Mouse (Mus musculus): Measurements from ENCODE around the gene Wdr31. TPM values are rescaled to one million over a fixed set of nuclear protein-coding genes. Genes with fewer than 3 reads are reported as not detected.

Gene Wdr31
- total and polyA plus RNA-seq, 3 experiments: 3.0 to 5.0 (median 3.8) TPM

GRCm38 (mm10) chr4:62427978-62428758 is 42.5 kb downstream of the Wdr31 start:
- H3K36me3 ChIP-seq (replicated peaks in 1 of 2; ENCODE audit: control insufficient read depth in 1 of 2, insufficient read depth in 1 of 2, low read length in 1 of 2): peaks cover 29 to 54% of the 10 kb centered on the region in 2 experiments
- no peak overlapping the region for H3K4me3 ChIP-seq (replicated peaks in 1 of 3; ENCODE audit: low read depth in 2 of 3, low read length in 2 of 3, poor library complexity in 1 of 3)
- DNase-seq (ENCODE audit: extremely low read depth): no peak
- H3K9ac ChIP-seq (ENCODE audit: insufficient read depth, low read depth): no peak overlapping the region
- H3K27me3 ChIP-seq (replicated peaks): no peaks in the 10 kb centered on the region
- no peak for TF ChIP-seq ZKSCAN1 (IDR thresholded peaks at IDR 0.05; ENCODE audit: borderline replicate concordance, low read depth, low read length)
- no peak for TF ChIP-seq JUND (conservative IDR thresholded peaks at IDR 0.05; ENCODE audit: low read depth, low read length)
- no peak for TF ChIP-seq ZNF384 (IDR thresholded peaks at IDR 0.05; ENCODE audit: low read depth, low read length)
- no peak for TF ChIP-seq ZC3H11A (IDR thresholded peaks at IDR 0.05; ENCODE audit: low read depth, low read length)
- TF ChIP-seq USF2 (conservative IDR thresholded peaks at IDR 0.05; ENCODE audit: low read depth, low read length): no peak
- no peak for TF ChIP-seq MYC (IDR thresholded peaks at IDR 0.05; ENCODE audit: low read depth, low read length)
- TF ChIP-seq IRF4 (IDR thresholded peaks at IDR 0.05; ENCODE audit: low read depth, low read length): no peak
- TF ChIP-seq POLR2AphosphoS2 (IDR thresholded peaks at IDR 0.05; ENCODE audit: low read depth, low read length): no peak
- no peak for TF ChIP-seq KAT2A (IDR thresholded peaks at IDR 0.05; ENCODE audit: insufficient replicate concordance, low read length)
- no peak for TF ChIP-seq MAZ (IDR thresholded peaks at IDR 0.05; ENCODE audit: low read depth, low read length)
- no peak for TF ChIP-seq PAX5 (IDR thresholded peaks at IDR 0.05; ENCODE audit: low read length)
- TF ChIP-seq GABPA (IDR thresholded peaks at IDR 0.05; ENCODE audit: insufficient replicate concordance, low read depth, low read length): no peak
- TF ChIP-seq MAFK (IDR thresholded peaks at IDR 0.05; ENCODE audit: insufficient replicate concordance, low read length): no peak
- no peak for TF ChIP-seq CHD2 (IDR thresholded peaks at IDR 0.05; ENCODE audit: low read length)
- TF ChIP-seq E2F4 (IDR thresholded peaks at IDR 0.05; ENCODE audit: insufficient replicate concordance, low read depth, low read length): no peak
- no peak for TF ChIP-seq RAD21 (IDR thresholded peaks at IDR 0.05; ENCODE audit: low read depth, low read length)
- TF ChIP-seq SMC3 (IDR thresholded peaks at IDR 0.05; ENCODE audit: low read depth, low read length): no peak
- no peak for TF ChIP-seq ELF1 (IDR thresholded peaks at IDR 0.05; ENCODE audit: low read depth, low read length)
- TF ChIP-seq HCFC1 (IDR thresholded peaks at IDR 0.05; ENCODE audit: low read depth, low read length): no peak
- peaks cover 8 to 31% of the 10 kb centered on the region in 2 experiments; a peak in 3 of 4 replicates for H3K4me1 ChIP-seq (ENCODE audit: control insufficient read depth in 1 of 2, insufficient read depth in 2 of 2)
- no peaks in the 10 kb centered on the region for H3K9me3 ChIP-seq (replicated peaks; ENCODE audit: low read length)
- no peaks in the 10 kb centered on the region for H3K79me2 ChIP-seq (replicated peaks; ENCODE audit: control insufficient read depth, extremely low read depth, insufficient read depth, poor library complexity, severe bottlenecking)
- in situ Hi-C loops (cut with MboI; ENCODE audit: low pct_ligation_motif_present, low pct_unique_long_range_greater_than_20kb, low sequenced_read_pairs): loop anchor here (5.0 kb wide), 1 partner anchor 79 kb away; no protein-coding TSS in a partner anchor
- H3K4me2 ChIP-seq (ENCODE audit: insufficient read depth, low read depth, poor library complexity, severe bottlenecking): no peak overlapping the region
- dilution Hi-C loops (cut with MboI; ENCODE audit: extremely low pct_ligation_motif_present, extremely low pct_unique_long_range_greater_than_20kb, low sequenced_read_pairs): no loop called here
- H3K27ac ChIP-seq (ENCODE audit: insufficient read depth, low read depth): no peak overlapping the region

- TF ChIP-seq RAD21 (IDR thresholded peaks at IDR 0.05; ENCODE audit: low read depth, low read length): no peak
- no peak overlapping the region for H3K27ac ChIP-seq (ENCODE audit: insufficient read depth, low read depth)
- in situ Hi-C loops (cut with MboI; ENCODE audit: low pct_ligation_motif_present, low pct_unique_long_range_greater_than_20kb, low sequenced_read_pairs): loop anchor here (5.0 kb wide), 1 partner anchor 81 kb away; no protein-coding TSS in a partner anchor
- DNase-seq (ENCODE audit: extremely low read depth): no peak
- dilution Hi-C loops (cut with MboI; ENCODE audit: extremely low pct_ligation_motif_present, extremely low pct_unique_long_range_greater_than_20kb, low sequenced_read_pairs): no loop called here
- H3K9ac ChIP-seq (ENCODE audit: insufficient read depth, low read depth): no peak overlapping the region
- no peaks in the 10 kb centered on the region for H3K27me3 ChIP-seq (replicated peaks)
- H3K4me2 ChIP-seq (ENCODE audit: insufficient read depth, low read depth, poor library complexity, severe bottlenecking): no peak overlapping the region
- H3K9me3 ChIP-seq (replicated peaks; ENCODE audit: low read length): no peaks in the 10 kb centered on the region
- no peaks in the 10 kb centered on the region for H3K79me2 ChIP-seq (replicated peaks; ENCODE audit: control insufficient read depth, extremely low read depth, insufficient read depth, poor library complexity, severe bottlenecking)
- H3K36me3 ChIP-seq (replicated peaks in 1 of 2; ENCODE audit: control insufficient read depth in 1 of 2, insufficient read depth in 1 of 2, low read length in 1 of 2): peaks cover 50 to 77% of the 10 kb centered on the region in 2 experiments
- H3K4me3 ChIP-seq (replicated peaks in 1 of 3; ENCODE audit: low read depth in 2 of 3, low read length in 2 of 3, poor library complexity in 1 of 3): no peak overlapping the region
- H3K4me1 ChIP-seq (ENCODE audit: control insufficient read depth in 1 of 2, insufficient read depth in 2 of 2): peaks cover under 1 to 19% of the 10 kb centered on the region in 2 experiments; a peak in 3 of 4 replicates
Observed at GRCm38 (mm10) chr4:62425891-62426290, 44.8 kb downstream of the Wdr31 start.
